Mouse (Mus musculus) ovary, postnatal 14 days (tissue): Measurements from ENCODE around the gene Mgat5b.
A peak's percentile ranks its signal among the peaks of the same experiment; 100 is the strongest.

Source experiments
- DNase-seq: peaks from one replicate; pipeline ENCODE4 v3.0.0; 2022; ENCODE audit warnings: low spot score

The Mgat5b gene

GRCm38 (mm10) chr11:116982543-116982942 is 63.9 kb downstream of the Mgat5b start:
- no peak for DNase-seq

GRCm38 (mm10) chr11:116985504-116986385 is 67.1 kb downstream of the Mgat5b start:
- DNase-seq = no peak

- no peak for DNase-seq
Measured at GRCm38 (mm10) chr11:116988131-116988530, 69.5 kb downstream of the Mgat5b start.

GRCm38 (mm10) chr11:116990231-116990630 is 71.6 kb downstream of the Mgat5b start:
- DNase-seq = no peak

- no peak for DNase-seq
Measured at GRCm38 (mm10) chr11:116991410-116991809, 72.7 kb downstream of the Mgat5b start.

- no peak for DNase-seq
Measured at GRCm38 (mm10) chr11:116991964-116992363, 73.3 kb downstream of the Mgat5b start.

- DNase-seq = no peak
Measured at GRCm38 (mm10) chr11:116994095-116994582, 75.5 kb downstream of the Mgat5b start.

GRCm38 (mm10) chr11:116996976-116997375 is 78.3 kb downstream of the Mgat5b start:
- DNase-seq = no peak

- DNase-seq = no peak
Measured at GRCm38 (mm10) chr11:116998935-116999334, 80.3 kb downstream of the Mgat5b start.

GRCm38 (mm10) chr11:117000219-117000618 is 81.6 kb downstream of the Mgat5b start:
- no peak for DNase-seq

- DNase-seq = no peak
Measured at GRCm38 (mm10) chr11:117001789-117002188, 83.1 kb downstream of the Mgat5b start.

- DNase-seq = no peak
Measured at GRCm38 (mm10) chr11:117003503-117003902, 84.8 kb downstream of the Mgat5b start.

GRCm38 (mm10) chr11:117004277-117004676 is 85.6 kb downstream of the Mgat5b start:
- DNase-seq = no peak

GRCm38 (mm10) chr11:117017462-117017861 is 98.8 kb downstream of the Mgat5b start:
- no peak for DNase-seq

GRCm38 (mm10) chr11:117018410-117018809 is 99.7 kb downstream of the Mgat5b start:
- DNase-seq = peak; percentile 51

GRCm38 (mm10) chr11:117021026-117021425 is 102.4 kb downstream of the Mgat5b start:
- no peak for DNase-seq

GRCm38 (mm10) chr11:117023537-117023936 is 104.9 kb downstream of the Mgat5b start:
- no peak for DNase-seq

GRCm38 (mm10) chr11:117027681-117028080 is 109.0 kb downstream of the Mgat5b start:
- no peak for DNase-seq

GRCm38 (mm10) chr11:117028861-117029568 is 110.4 kb downstream of the Mgat5b start:
- no peak for DNase-seq

GRCm38 (mm10) chr11:117029569-117029955 is 110.9 kb downstream of the Mgat5b start:
- DNase-seq = no peak

- no peak for DNase-seq
Measured at GRCm38 (mm10) chr11:117030018-117030417, 111.4 kb downstream of the Mgat5b start.

GRCm38 (mm10) chr11:117030471-117031101 is 111.9 kb downstream of the Mgat5b start:
- no peak for DNase-seq

GRCm38 (mm10) chr11:117031249-117031648 is 112.6 kb downstream of the Mgat5b start:
- DNase-seq = no peak
